Mouse (Mus musculus) lung, embryonic 14.5 days (tissue): ENCODE data around the gene Tap2. TPM values are rescaled to one million over a fixed set of nuclear protein-coding genes. Genes with fewer than 3 reads are reported as not detected.

Experiments
- ATAC-seq: fragments of 200-750 bp; cut with Nextera tagmentation; 2 replicates; pipeline ENCODE4 v1.8.0; 2017; ENCODE audit warnings: mild to moderate bottlenecking, moderate TSS enrichment, moderate library complexity; ENCODE audit not compliant: insufficient read depth
- DNase-seq: peaks from one replicate; pipeline ENCODE4 v3.0.0-alpha.2; 2015
- H3K27ac ChIP-seq: fragments of 300-500 bp; sonication (generic); 2 replicates; pipeline ENCODE4 v1.5.1; 2014; ENCODE audit warnings: low read depth, mild to moderate bottlenecking, moderate library complexity
- H3K27me3 ChIP-seq: fragments of 300-500 bp; sonication (generic); 2 replicates; pipeline ENCODE4 v1.6.1; 2014; ENCODE audit warnings: low read length, control low read depth; ENCODE audit not compliant: insufficient read depth
- H3K36me3 ChIP-seq: fragments of 300-500 bp; sonication (generic); 2 replicates; pipeline ENCODE4 v1.6.1; 2014; ENCODE audit warnings: control low read depth; ENCODE audit not compliant: insufficient read depth
- H3K4me1 ChIP-seq: fragments of 300-500 bp; sonication (generic); 2 replicates; pipeline ENCODE4 v1.6.1; 2014; ENCODE audit warnings: antibody characterized with exemption, control low read depth; ENCODE audit not compliant: insufficient read depth
- H3K4me2 ChIP-seq: fragments of 300-500 bp; sonication (generic); 2 replicates; pipeline ENCODE4 v1.6.1; 2014; ENCODE audit warnings: mild to moderate bottlenecking
- H3K4me3 ChIP-seq: fragments of 300-500 bp; sonication (generic); 2 replicates; pipeline ENCODE4 v1.5.1; 2014; ENCODE audit warnings: low read depth, low read length
- H3K9ac ChIP-seq: fragments of 300-500 bp; sonication (generic); 2 replicates; pipeline ENCODE4 v1.6.1; 2014
- H3K9me3 ChIP-seq: fragments of 300-500 bp; sonication (generic); 2 replicates; pipeline ENCODE4 v1.6.1; 2016; ENCODE audit warnings: low read depth, low read length, control low read depth
- CTCF ChIP-seq: IDR thresholded peaks from 2 replicates; pipeline ENCODE4 v1.5.1; 2016; ENCODE audit warnings: antibody characterized with exemption, low read depth
- WGBS: fragments of 180-500 bp; shearing (Covaris S2); extraction: QIAGEN DNeasy Blood & Tissue Kit; methylation state at CpG from one replicate; pipeline ENCODE4 v1.1.7; 2014; 5-methylcytosine and 5-hydroxymethylcytosine counted together
- polyA plus RNA-seq: library from polyadenylated mRNA; unstranded; fragments of >200 nt; fragmentation: Nextera tagmentation; extraction: Ambion mirVana; gene quantifications from 2 replicates; pipeline ENCODE4 v1.2.1, GENCODE M21; 2014

Gene Tap2
- polyA plus RNA-seq, 1 experiment from 2014 or later, result 3.7 TPM

- Histone ChIP-seq H3K27me3 (no peaks in the 10 kb centered on the region), H3K9ac (no peak overlapping the region), H3K4me2 (no peak overlapping the region), H3K4me1 (no peaks in the 10 kb centered on the region), H3K36me3 (no peaks in the 10 kb centered on the region), H3K4me3 (no peak overlapping the region), H3K9me3 (no peaks in the 10 kb centered on the region), H3K27ac (no peak overlapping the region)
- no peak for TF ChIP-seq CTCF
- ATAC-seq (no peak), DNase-seq (no peak)
- 41% methylated on average over 3 of the region's 3 CpGs for WGBS
Measured at GRCm38 (mm10) chr17:34249361-34249760, 46.0 kb downstream of the Tap2 start.

DNA sequence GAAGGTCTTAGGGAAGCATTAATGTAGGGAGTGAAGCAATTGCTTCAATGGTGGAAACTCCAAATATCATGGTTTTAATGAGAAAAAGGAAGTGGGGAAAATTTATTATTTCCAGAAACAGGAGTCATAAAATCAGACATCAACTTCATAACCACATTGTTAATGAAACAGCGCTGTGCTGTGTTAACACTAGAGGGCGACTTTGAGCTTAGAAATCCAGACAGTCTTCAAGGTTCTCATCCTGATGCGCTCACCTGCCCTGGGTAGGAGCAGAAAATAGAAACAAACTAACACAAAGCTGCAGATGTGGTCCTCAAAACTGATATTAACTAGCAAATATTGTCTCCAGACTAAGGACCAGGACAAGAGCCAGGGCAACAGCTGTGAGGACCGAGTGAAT, 46.6 kb downstream of the Tap2 start:
- H3K4me1 ChIP-seq, result no peaks in the 10 kb centered on the region
- peak; percentile 87 for DNase-seq
- no peak for ATAC-seq
- no peak overlapping the region for H3K27ac ChIP-seq
- H3K4me3 ChIP-seq, result no peak overlapping the region
- H3K4me2 ChIP-seq, result no peak overlapping the region
- no peaks in the 10 kb centered on the region for H3K27me3 ChIP-seq
- WGBS, result 18% methylated on average over 4 of the region's 4 CpGs
- H3K9me3 ChIP-seq, result no peaks in the 10 kb centered on the region
- no peaks in the 10 kb centered on the region for H3K36me3 ChIP-seq
- TF ChIP-seq CTCF, result peak; percentile 78
- H3K9ac ChIP-seq, result no peak overlapping the region

DNA sequence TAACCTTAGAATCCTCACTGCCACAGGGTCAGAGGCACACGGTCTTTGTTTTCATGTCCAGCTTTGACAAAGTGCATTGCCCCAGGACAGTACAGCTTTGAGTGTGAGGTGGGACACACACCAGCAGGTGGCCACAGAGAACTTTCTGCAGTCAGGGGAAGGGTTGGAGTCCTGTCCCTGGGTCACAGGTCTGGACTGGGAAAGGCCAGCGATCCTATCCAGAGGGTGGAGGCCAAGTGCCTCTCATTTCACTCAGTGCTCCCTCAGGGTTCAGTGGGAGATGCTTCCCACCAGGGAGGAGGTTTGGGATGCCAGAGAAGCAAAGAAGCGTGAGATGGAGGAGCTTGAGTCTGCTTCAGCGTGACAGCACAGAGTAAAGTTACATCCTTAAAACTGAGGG, 48.3 kb downstream of the Tap2 start:
- no peak overlapping the region for H3K27ac ChIP-seq
- H3K4me1 ChIP-seq, result no peaks in the 10 kb centered on the region
- no peak overlapping the region for H3K4me2 ChIP-seq
- no peak overlapping the region for H3K9ac ChIP-seq
- DNase-seq, result no peak
- H3K9me3 ChIP-seq, result no peaks in the 10 kb centered on the region
- TF ChIP-seq CTCF, result peak; percentile 32
- H3K4me3 ChIP-seq, result no peak overlapping the region
- no peaks in the 10 kb centered on the region for H3K27me3 ChIP-seq
- no peaks in the 10 kb centered on the region for H3K36me3 ChIP-seq
- WGBS, result 38% methylated on average over 4 of the region's 4 CpGs
- ATAC-seq, result no peak

GRCm38 (mm10) chr17:34256501-34256900, 53.2 kb downstream of the Tap2 start:
- H3K4me3 ChIP-seq, result no peak overlapping the region
- no peaks in the 10 kb centered on the region for H3K4me1 ChIP-seq
- no peak for DNase-seq
- no peaks in the 10 kb centered on the region for H3K36me3 ChIP-seq
- no peak for ATAC-seq
- H3K27ac ChIP-seq, result no peak overlapping the region
- no peaks in the 10 kb centered on the region for H3K9me3 ChIP-seq
- no peak overlapping the region for H3K9ac ChIP-seq
- no peaks in the 10 kb centered on the region for H3K27me3 ChIP-seq
- no peak for TF ChIP-seq CTCF
- WGBS, result 73% methylated on average over 5 of the region's 5 CpGs
- no peak overlapping the region for H3K4me2 ChIP-seq

- TF ChIP-seq CTCF, result no peak
- WGBS, result 72% methylated on average over 11 of the region's 11 CpGs
- Histone ChIP-seq H3K9ac (no peak within 1 kb of the TSS), H3K36me3 (no peaks in the 10 kb centered on the region), H3K9me3 (no peaks in the 10 kb centered on the region), H3K27ac (no peak within 1 kb of the TSS), H3K27me3 (peaks cover 6% of the 10 kb centered on the region; the same call in 1 of the 2 replicates), H3K4me3 (no peak within 1 kb of the TSS), H3K4me2 (no peak within 1 kb of the TSS), H3K4me1 (no peaks in the 10 kb centered on the region)
- peak; percentile 76 for DNase-seq
- ATAC-seq, result no peak
Measured at GRCm38 (mm10) chr17:34257594-34258375, 54.5 kb downstream of the Tap2 start, which contains the start of gene H2-Ab1. Gene H2-Ab1, plus strand, starts transcription at chr17:34257689.

DNA sequence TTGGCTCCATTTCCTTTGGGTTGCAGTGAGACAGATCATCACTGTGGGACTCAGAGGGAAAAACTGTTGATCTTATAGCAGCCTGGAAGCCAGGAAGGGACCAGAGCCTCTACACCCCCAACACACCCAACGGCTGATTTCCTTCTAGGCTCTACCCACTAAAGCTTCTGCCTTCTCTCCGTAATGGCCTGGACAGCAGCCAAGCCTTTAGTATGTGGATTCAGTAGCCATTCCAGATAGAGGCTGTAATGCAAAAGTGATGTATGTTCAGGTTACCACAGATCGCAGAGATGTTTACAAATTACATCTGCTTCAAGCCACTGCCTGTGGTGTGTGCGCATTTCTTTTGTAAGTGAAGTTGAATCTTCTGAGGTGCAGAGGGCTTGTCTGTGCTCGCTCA, 57.2 kb downstream of the Tap2 start:
- DNase-seq (peak; percentile 69), ATAC-seq (no peak)
- Histone ChIP-seq H3K27ac (no peak overlapping the region), H3K27me3 (peaks cover 32% of the 10 kb centered on the region), H3K9me3 (no peaks in the 10 kb centered on the region), H3K36me3 (no peaks in the 10 kb centered on the region), H3K4me1 (no peaks in the 10 kb centered on the region), H3K4me3 (no peak overlapping the region), H3K4me2 (no peak overlapping the region), H3K9ac (no peak overlapping the region)
- no peak for TF ChIP-seq CTCF
- 32% methylated on average over 5 of the region's 5 CpGs for WGBS

DNA sequence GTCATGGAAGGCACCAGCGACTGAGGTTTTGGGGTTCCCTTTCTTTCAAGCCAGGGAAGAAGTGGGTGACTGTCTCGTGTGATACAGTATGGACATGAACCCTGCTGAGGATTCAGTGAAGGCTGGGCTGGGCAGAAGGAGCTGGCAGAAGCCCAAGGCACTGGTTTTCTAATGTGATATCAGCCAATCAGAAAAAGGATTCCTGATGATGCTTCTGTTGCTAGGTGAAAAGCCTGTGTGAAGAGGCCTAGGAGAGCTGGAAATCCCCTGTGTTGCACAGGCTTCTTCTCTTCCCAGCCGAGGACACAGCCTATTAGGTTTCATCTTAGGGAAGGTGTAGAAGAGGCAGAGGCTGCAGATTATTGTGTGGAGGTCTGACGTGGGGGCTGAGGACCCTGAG, 58.2 kb downstream of the Tap2 start:
- no peak for TF ChIP-seq CTCF
- Histone ChIP-seq H3K9me3 (no peaks in the 10 kb centered on the region), H3K36me3 (no peaks in the 10 kb centered on the region), H3K4me3 (no peak overlapping the region), H3K27me3 (peaks cover 32% of the 10 kb centered on the region), H3K27ac (no peak overlapping the region), H3K4me1 (no peaks in the 10 kb centered on the region), H3K4me2 (no peak overlapping the region), H3K9ac (no peak overlapping the region)
- DNase-seq (peak; percentile 92), ATAC-seq (peak; percentile 52; the same call in 1 of the 2 replicates)
- WGBS, result 20% methylated on average over 4 of the region's 4 CpGs
